Mouse (Mus musculus): Measurements from ENCODE around the gene Taf1c. TPM values are rescaled to one million over a fixed set of nuclear protein-coding genes. Genes with fewer than 3 reads are reported as not detected.

Taf1c gene
- polyA plus RNA-seq (2014; fragmentation: Illumina TruSeq; extraction: RNeasy Lipid Tissue Mini Kit (QIAGEN cat#74804); ENCODE audit: low replicate concordance) = not detected

GRCm38 (mm10) chr8:119604996-119605395 is at the start of gene Taf1c:
Gene Taf1c, minus strand, starts transcription at chr8:119605222.

GRCm38 (mm10) chr8:119635378-119635777 is 30.4 kb upstream of the Taf1c start, which contains the start of gene Kcng4:
Gene Kcng4, minus strand, starts transcription at chr8:119635680.

GRCm38 (mm10) chr8:119612471-119612870 is 7.4 kb upstream of the Taf1c start, which contains the start of gene Adad2:
Gene Adad2, plus strand, starts transcription at chr8:119612747.

GRCm38 (mm10) chr8:119574437-119575365 is 30.3 kb downstream of the Taf1c start, which contains the start of the genes Hsdl1 and Dnaaf1:
Gene Hsdl1, minus strand, starts transcription at chr8:119575183.
Gene Dnaaf1, plus strand, starts transcription at chr8:119575235.

GRCm38 (mm10) chr8:119558603-119559401 is 46.2 kb downstream of the Taf1c start, which contains the start of gene Mbtps1:
Gene Mbtps1, minus strand, starts transcription at chr8:119558735.

Other genes starting within 250 kb of the Taf1c start
- 0.26 TPM for gene Mlycd, start 210.3 kb downstream of the Taf1c start, polyA plus RNA-seq (2014; fragmentation: Illumina TruSeq; extraction: RNeasy Lipid Tissue Mini Kit (QIAGEN cat#74804); ENCODE audit: low replicate concordance)
- gene Osgin1, start 171.1 kb downstream of the Taf1c start, polyA plus RNA-seq (2014; fragmentation: Illumina TruSeq; extraction: RNeasy Lipid Tissue Mini Kit (QIAGEN cat#74804); ENCODE audit: low replicate concordance) = 0.33 TPM
- not detected for gene Necab2, start 158.5 kb downstream of the Taf1c start, polyA plus RNA-seq (2014; fragmentation: Illumina TruSeq; extraction: RNeasy Lipid Tissue Mini Kit (QIAGEN cat#74804); ENCODE audit: low replicate concordance)
- gene Slc38a8, start 103.5 kb downstream of the Taf1c start, polyA plus RNA-seq (2014; fragmentation: Illumina TruSeq; extraction: RNeasy Lipid Tissue Mini Kit (QIAGEN cat#74804); ENCODE audit: low replicate concordance) = 0.30 TPM
- 27.7 TPM for gene Mbtps1, start 46.5 kb downstream of the Taf1c start, polyA plus RNA-seq (2014; fragmentation: Illumina TruSeq; extraction: RNeasy Lipid Tissue Mini Kit (QIAGEN cat#74804); ENCODE audit: low replicate concordance)
- 11.4 TPM for gene Hsdl1, start 30.0 kb downstream of the Taf1c start, polyA plus RNA-seq (2014; fragmentation: Illumina TruSeq; extraction: RNeasy Lipid Tissue Mini Kit (QIAGEN cat#74804); ENCODE audit: low replicate concordance)
- 0.41 TPM for gene Dnaaf1, start 30.0 kb downstream of the Taf1c start, polyA plus RNA-seq (2014; fragmentation: Illumina TruSeq; extraction: RNeasy Lipid Tissue Mini Kit (QIAGEN cat#74804); ENCODE audit: low replicate concordance)
- not detected for gene Adad2, start 7.5 kb upstream of the Taf1c start, polyA plus RNA-seq (2014; fragmentation: Illumina TruSeq; extraction: RNeasy Lipid Tissue Mini Kit (QIAGEN cat#74804); ENCODE audit: low replicate concordance)
- gene Kcng4, start 30.5 kb upstream of the Taf1c start, polyA plus RNA-seq (2014; fragmentation: Illumina TruSeq; extraction: RNeasy Lipid Tissue Mini Kit (QIAGEN cat#74804); ENCODE audit: low replicate concordance) = not detected
- gene Wfdc1, start 61.1 kb upstream of the Taf1c start, polyA plus RNA-seq (2014; fragmentation: Illumina TruSeq; extraction: RNeasy Lipid Tissue Mini Kit (QIAGEN cat#74804); ENCODE audit: low replicate concordance) = 2.6 TPM
- not detected for gene Atp2c2, start 94.8 kb upstream of the Taf1c start, polyA plus RNA-seq (2014; fragmentation: Illumina TruSeq; extraction: RNeasy Lipid Tissue Mini Kit (QIAGEN cat#74804); ENCODE audit: low replicate concordance)
- gene Tldc1, start 173.2 kb upstream of the Taf1c start, polyA plus RNA-seq (2014; fragmentation: Illumina TruSeq; extraction: RNeasy Lipid Tissue Mini Kit (QIAGEN cat#74804); ENCODE audit: low replicate concordance) = 0.97 TPM
- 0.33 TPM for gene Cotl1, start 235.3 kb upstream of the Taf1c start, polyA plus RNA-seq (2014; fragmentation: Illumina TruSeq; extraction: RNeasy Lipid Tissue Mini Kit (QIAGEN cat#74804); ENCODE audit: low replicate concordance)

All from small intestine, adult 10 weeks (tissue).